Mouse (Mus musculus) heart, adult 18-20 months (tissue): ENCODE measurements around the gene Slc32a1. TPM values are rescaled to one million over a fixed set of nuclear protein-coding genes. Genes with fewer than 3 reads are reported as not detected.

Experiments
- DNase-seq, 2 experiments: peaks; one replicate each; pipeline ENCODE4 v3.0.0; 2021 to 2022; ENCODE audit warnings: mixed read lengths in 1 of 2
- total RNA-seq, 2 experiments: library from RNA; stranded (reverse); gene quantifications; 2 replicates each; pipeline ENCODE4 v1.2.3; 2021

Gene Slc32a1
- total RNA-seq, 2 experiments from 2014 or later: not detected

GRCm38 (mm10) chr2:158612671-158613250 is 2.2 kb downstream of the Slc32a1 start:
- DNase-seq: peak in 1 of 2 experiments; percentile 27

GRCm38 (mm10) chr2:158613541-158614417 is 3.2 kb downstream of the Slc32a1 start:
- DNase-seq: peak; percentile 31 to 44

GRCm38 (mm10) chr2:158614418-158614955 is 3.9 kb downstream of the Slc32a1 start:
- no peak for DNase-seq

- no peak for DNase-seq
Observed at GRCm38 (mm10) chr2:158615161-158615680, 4.7 kb downstream of the Slc32a1 start.

- no peak for DNase-seq
Observed at GRCm38 (mm10) chr2:158615702-158616101, 5.1 kb downstream of the Slc32a1 start.

- DNase-seq: no peak
Observed at GRCm38 (mm10) chr2:158616296-158616695, 5.7 kb downstream of the Slc32a1 start.

- DNase-seq: no peak
Observed at GRCm38 (mm10) chr2:158616790-158617189, 6.2 kb downstream of the Slc32a1 start.

- peak; percentile 95 to 96 for DNase-seq
Observed at GRCm38 (mm10) chr2:158624718-158625222, 14.2 kb downstream of the Slc32a1 start, which contains the start of gene Actr5. Actr5 (plus strand) TSS chr2:158624888.

GRCm38 (mm10) chr2:158625231-158625630 is 14.7 kb downstream of the Slc32a1 start:
- no peak for DNase-seq

GRCm38 (mm10) chr2:158625697-158626096 is 15.1 kb downstream of the Slc32a1 start:
- DNase-seq: no peak

- no peak for DNase-seq
Observed at GRCm38 (mm10) chr2:158628858-158629257, 18.3 kb downstream of the Slc32a1 start.

- peak in 1 of 2 experiments; percentile 28 for DNase-seq
Observed at GRCm38 (mm10) chr2:158629414-158629813, 18.8 kb downstream of the Slc32a1 start.

GRCm38 (mm10) chr2:158631873-158632272 is 21.3 kb downstream of the Slc32a1 start:
- no peak for DNase-seq

- peak; percentile 56 to 83 for DNase-seq
Observed at GRCm38 (mm10) chr2:158641869-158642268, 31.3 kb downstream of the Slc32a1 start.

GRCm38 (mm10) chr2:158642587-158642986 is 32.0 kb downstream of the Slc32a1 start:
- no peak for DNase-seq

- DNase-seq: no peak
Observed at GRCm38 (mm10) chr2:158643791-158644190, 33.2 kb downstream of the Slc32a1 start.

- DNase-seq: no peak
Observed at GRCm38 (mm10) chr2:158651159-158651908, 40.8 kb downstream of the Slc32a1 start.

GRCm38 (mm10) chr2:158652985-158653384 is 42.4 kb downstream of the Slc32a1 start:
- DNase-seq: peak; percentile 66 to 85

GRCm38 (mm10) chr2:158654717-158655116 is 44.1 kb downstream of the Slc32a1 start:
- DNase-seq: peak; percentile 40 to 72

- DNase-seq: no peak
Observed at GRCm38 (mm10) chr2:158655806-158656205, 45.2 kb downstream of the Slc32a1 start.

- peak; percentile 44 to 52 for DNase-seq
Observed at GRCm38 (mm10) chr2:158658822-158659221, 48.3 kb downstream of the Slc32a1 start.

- no peak for DNase-seq
Observed at GRCm38 (mm10) chr2:158659346-158659745, 48.8 kb downstream of the Slc32a1 start.
